Mouse (Mus musculus) spleen, postnatal 4 days (tissue): ENCODE results near the gene Mfsd5.
A peak's percentile ranks its signal among the peaks of the same experiment; 100 is the strongest.

ENCODE experiments used
- DNase-seq, 2 experiments: peaks; one replicate each; pipeline ENCODE4 v3.0.0; 2022; ENCODE audit warnings: low spot score in 2 of 2

Gene Mfsd5

DNA sequence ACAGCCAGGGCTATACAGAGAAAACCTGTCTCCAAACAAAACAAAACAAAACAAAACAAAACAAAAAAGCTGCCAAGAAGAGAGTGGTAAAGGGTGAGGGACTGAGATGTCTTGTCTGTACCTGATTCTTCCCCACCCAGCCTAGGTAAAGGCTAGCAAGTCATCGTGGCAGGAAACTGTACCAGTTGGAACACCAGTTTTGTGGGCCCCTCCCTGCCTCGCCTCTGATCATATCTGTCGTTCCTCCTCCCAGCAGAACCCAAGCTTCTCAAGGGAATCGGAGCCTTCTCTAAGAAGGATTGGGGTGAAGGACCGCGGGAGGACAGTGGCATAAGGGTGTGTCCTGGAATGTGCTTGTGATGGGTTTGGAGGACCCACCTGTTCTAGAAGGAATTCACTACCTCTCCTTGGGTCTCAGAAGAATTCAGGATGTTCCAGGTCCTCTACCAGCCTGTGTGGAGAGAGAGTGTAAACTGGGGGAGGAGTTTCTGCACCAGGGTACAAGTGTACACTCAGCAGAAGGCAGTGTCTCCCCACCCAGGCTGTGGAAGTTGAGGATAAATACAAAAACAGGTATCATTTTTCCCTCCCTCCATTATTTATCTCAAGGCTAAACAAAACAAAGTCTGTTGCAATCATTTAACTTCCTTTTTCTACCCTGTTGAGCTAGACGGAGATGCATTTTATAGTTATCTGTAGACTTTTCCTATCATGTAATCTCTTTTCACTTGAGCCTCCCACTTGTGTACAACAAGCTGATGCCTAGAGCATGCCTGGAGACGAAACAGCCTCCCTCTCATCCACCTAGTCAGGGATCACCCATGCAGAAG, 3.4 kb downstream of the Mfsd5 start:
- DNase-seq: no peak

GRCm38 (mm10) chr15:102283648-102284047, 4.4 kb downstream of the Mfsd5 start:
- no peak for DNase-seq

- no peak for DNase-seq
These were observed 8.1 kb downstream of the Mfsd5 start for GRCm38 (mm10) chr15:102287395-102287794.

- peak; percentile 94 to 96 for DNase-seq
These were observed 16.5 kb downstream of the Mfsd5 start, which contains the start of gene Espl1 for GRCm38 (mm10) chr15:102295633-102296367. TSS of gene Espl1 (plus strand) at chr15:102296266.

- DNase-seq: no peak
These were observed 17.2 kb downstream of the Mfsd5 start for GRCm38 (mm10) chr15:102296368-102297006.

GRCm38 (mm10) chr15:102302542-102302941, 23.3 kb downstream of the Mfsd5 start:
- DNase-seq: no peak

GRCm38 (mm10) chr15:102308717-102309116, 29.5 kb downstream of the Mfsd5 start:
- no peak for DNase-seq

DNA sequence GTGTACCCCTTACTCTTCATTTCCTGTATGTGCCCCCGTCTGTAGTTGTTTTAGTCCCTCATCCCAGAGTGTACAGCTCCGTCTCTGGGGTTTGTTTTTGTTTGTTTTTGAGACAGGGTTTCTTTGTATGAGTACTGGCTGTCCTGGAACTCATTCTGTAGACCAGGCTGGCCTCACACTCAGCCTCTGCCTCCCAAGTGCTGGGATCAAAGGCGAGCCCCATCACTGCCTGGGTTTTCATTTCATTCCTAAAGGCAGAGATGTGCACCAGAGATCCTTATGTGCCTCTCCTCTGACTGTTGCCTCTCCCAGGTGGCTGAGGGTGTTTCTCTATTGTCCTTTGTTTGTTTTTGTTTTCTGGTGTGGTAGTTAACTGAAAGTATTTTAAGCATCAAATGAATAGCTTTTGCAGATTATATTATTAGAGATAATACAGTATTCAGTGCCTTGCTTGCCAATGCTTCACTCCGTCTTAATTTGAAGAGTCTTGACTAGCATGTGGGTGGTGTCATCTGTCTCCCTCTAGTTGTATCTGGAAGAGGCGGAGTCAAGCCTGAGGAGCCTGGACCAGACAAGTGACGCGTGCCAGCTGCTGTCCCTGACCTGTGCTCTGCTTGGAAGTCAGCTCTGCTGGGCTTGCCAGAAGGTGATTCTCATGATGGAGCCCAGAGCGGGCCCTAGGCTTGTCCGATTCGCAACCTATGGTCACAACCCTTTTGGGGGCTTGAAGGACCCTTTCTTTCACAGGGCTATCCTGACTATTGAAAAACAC, 31.0 kb downstream of the Mfsd5 start:
- no peak for DNase-seq

DNA sequence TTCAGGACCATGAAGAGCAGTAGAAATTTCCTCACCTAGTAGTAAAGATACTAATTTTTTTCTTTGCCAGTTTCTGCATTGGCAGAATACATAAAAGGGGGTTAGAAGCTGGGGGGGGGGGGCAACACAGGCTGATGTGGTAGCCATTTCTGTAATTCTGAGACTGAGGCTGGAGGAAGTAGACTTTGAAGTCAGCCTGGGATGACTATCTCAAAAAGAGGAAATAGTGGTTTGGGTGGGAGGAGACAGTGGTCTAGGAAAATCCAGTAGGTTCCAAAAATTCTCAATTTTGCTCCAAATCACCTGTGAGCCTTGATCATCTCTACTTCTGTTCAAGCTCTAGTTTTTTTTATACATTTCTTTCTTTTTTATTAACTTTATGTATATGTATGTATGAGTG, 32.2 kb downstream of the Mfsd5 start:
- DNase-seq: no peak

DNA sequence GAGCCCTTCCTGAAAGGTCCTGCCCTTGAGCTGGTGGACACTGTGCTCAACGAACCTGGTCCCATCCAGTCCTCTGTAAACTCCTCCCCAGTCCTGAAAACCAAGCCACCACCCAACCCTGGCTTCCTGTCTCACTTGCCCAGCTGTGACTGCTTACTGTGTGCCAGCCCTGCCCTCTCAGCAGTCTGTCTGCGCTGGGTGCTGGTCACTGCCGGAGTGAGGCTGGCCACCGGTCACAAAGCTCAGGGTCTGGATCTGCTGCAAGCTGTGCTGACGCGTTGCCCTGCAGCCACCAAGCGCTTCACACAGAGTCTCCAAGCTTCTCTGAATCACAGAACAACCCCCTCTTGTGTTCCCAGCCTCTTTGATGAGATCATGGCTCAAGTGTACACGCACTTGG, 36.0 kb downstream of the Mfsd5 start:
- no peak for DNase-seq

GRCm38 (mm10) chr15:102316263-102316662, 37.0 kb downstream of the Mfsd5 start:
- DNase-seq: peak; percentile 60 to 76

DNA sequence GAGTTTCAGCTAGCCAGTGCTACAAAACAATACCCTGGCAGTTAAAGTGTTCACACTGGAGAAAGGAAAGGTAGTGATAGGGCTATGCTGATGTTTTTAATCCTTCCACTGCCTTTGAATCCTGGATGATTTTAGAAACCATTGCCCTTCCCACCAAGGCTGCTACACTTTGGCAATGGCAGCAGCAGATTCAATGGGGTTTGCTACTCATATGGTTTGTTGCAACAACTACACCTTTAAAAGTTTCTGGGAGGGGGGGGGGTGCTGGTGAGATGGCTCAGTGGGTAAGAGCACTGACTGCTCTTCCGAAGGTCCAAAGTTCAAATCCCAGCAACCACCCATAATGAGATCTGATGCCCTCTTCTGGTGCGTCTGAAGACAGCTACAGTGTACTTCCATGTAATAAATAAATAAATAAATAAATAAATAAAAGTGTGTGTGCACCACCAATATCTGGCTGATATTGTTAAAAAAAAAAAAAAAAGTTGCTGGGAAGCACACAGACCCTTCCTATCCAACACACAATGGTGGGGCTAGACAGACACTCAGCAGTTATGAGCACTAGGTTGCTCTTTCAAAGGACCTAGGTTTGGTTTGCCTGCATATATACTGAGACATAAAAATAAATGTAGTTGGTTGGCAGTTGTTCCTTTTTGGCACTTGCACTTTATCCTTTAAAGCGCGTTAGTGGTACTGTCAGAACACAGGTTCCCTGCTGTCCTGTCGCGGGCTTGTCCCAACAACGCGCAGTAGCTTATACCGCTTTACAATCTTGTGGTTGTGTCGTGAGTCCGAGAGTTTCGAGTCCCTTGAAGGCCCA, 45.6 kb downstream of the Mfsd5 start:
- no peak for DNase-seq

DNA sequence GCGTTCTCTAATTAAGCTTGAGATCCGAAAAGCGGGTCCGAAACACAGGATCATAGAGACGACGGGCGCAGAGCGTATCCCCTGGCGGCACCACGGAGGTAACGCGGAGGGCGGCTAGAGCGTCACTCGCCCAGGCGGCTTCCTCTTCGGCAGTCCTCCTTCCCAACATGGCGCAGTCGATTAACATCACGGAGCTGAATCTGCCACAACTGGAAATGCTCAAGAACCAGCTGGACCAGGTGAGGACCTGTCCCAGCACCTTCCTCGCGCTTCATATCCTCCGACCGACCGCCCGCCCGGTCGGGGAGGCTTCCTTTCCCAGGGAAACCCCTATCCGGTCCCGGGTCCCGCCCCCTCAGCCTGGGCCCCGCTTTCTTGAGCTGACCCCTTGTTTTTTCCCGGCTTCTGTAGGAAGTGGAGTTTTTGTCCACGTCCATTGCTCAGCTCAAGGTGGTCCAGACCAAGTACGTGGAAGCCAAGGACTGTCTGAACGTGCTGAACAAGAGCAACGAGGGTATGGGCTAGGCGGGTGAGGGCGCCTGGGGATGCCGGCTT, 46.8 kb downstream of the Mfsd5 start, which contains the start of gene Pfdn5:
Gene Pfdn5 (plus strand): TSS at position 95 of the 555 bp plus-strand sequence.
- peak; percentile 89 to 94 for DNase-seq

DNA sequence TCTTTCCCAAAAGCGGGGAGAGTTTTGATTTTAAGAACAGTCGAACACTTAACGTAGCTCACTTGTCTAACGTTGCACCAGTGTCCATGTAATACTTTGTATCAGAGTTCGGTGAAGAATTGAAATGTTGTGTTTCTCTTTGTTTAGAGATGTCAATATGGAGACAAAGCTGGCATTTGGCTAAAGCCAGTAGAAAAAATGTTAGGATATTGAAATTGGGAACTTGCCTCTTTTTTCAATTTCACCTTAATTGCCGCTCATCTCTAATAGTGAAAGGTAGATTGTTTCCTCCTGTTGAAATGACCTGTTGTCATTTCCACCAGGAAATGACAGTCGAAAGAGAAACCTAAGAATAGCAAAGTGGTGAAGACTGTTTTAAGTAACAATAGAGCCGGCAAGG, 47.6 kb downstream of the Mfsd5 start:
- DNase-seq: no peak
